Mouse (Mus musculus) skeletal muscle tissue, adult 2 months (tissue): ENCODE measurements around the gene Phtf1.

Experiments used
- DNase-seq: peaks from one replicate; pipeline ENCODE4 v3.0.0-alpha.2; 2012; ENCODE audit warnings: low read depth, low spot score

The Phtf1 gene

GRCm38 (mm10) chr3:103967861-103968691, at the start of gene Phtf1:
TSS of gene Phtf1 (plus strand) at chr3:103968110.
- DNase-seq: peak; percentile 60

- no peak for DNase-seq
Observed at GRCm38 (mm10) chr3:103920094-103920493, 47.8 kb upstream of the Phtf1 start.

- DNase-seq: no peak
Observed at GRCm38 (mm10) chr3:103925302-103925701, 42.6 kb upstream of the Phtf1 start.

- DNase-seq: no peak
Observed at GRCm38 (mm10) chr3:103927511-103927910, 40.4 kb upstream of the Phtf1 start.

- no peak for DNase-seq
Observed at GRCm38 (mm10) chr3:103944794-103945562, 22.9 kb upstream of the Phtf1 start.

GRCm38 (mm10) chr3:103948666-103949065, 19.2 kb upstream of the Phtf1 start:
- DNase-seq: no peak

- no peak for DNase-seq
Observed at GRCm38 (mm10) chr3:103960622-103961021, 7.3 kb upstream of the Phtf1 start.

- no peak for DNase-seq
Observed at GRCm38 (mm10) chr3:103967231-103967630, 679 bp upstream of the Phtf1 start.

- peak; percentile 5 for DNase-seq
Observed at GRCm38 (mm10) chr3:103968701-103969100, 791 bp downstream of the Phtf1 start.

GRCm38 (mm10) chr3:103971157-103971556, 3.2 kb downstream of the Phtf1 start:
- no peak for DNase-seq

GRCm38 (mm10) chr3:103984556-103984955, 16.6 kb downstream of the Phtf1 start:
- DNase-seq: no peak

- no peak for DNase-seq
Observed at GRCm38 (mm10) chr3:103985194-103985593, 17.3 kb downstream of the Phtf1 start.

- no peak for DNase-seq
Observed at GRCm38 (mm10) chr3:103987831-103988432, 20.0 kb downstream of the Phtf1 start.

GRCm38 (mm10) chr3:103989352-103989751, 21.4 kb downstream of the Phtf1 start:
- no peak for DNase-seq

GRCm38 (mm10) chr3:103991271-103991670, 23.4 kb downstream of the Phtf1 start:
- DNase-seq: no peak

- DNase-seq: no peak
Observed at GRCm38 (mm10) chr3:103998724-103999123, 30.8 kb downstream of the Phtf1 start.

- DNase-seq: no peak
Observed at GRCm38 (mm10) chr3:104006896-104007466, 39.1 kb downstream of the Phtf1 start.

- no peak for DNase-seq
Observed at GRCm38 (mm10) chr3:104007479-104007878, 39.6 kb downstream of the Phtf1 start.

GRCm38 (mm10) chr3:104009924-104010662, 42.2 kb downstream of the Phtf1 start:
- DNase-seq: no peak

GRCm38 (mm10) chr3:104011972-104012371, 44.1 kb downstream of the Phtf1 start:
- no peak for DNase-seq

- no peak for DNase-seq
Observed at GRCm38 (mm10) chr3:104017931-104018330, 50.0 kb downstream of the Phtf1 start.
